Mouse (Mus musculus) G1E (cell line): ENCODE data around the gene Cyp8b1.

ENCODE experiments used
- CTCF ChIP-seq: IDR thresholded peaks from 2 replicates; pipeline ENCODE4 v1.5.1; 2012; ENCODE audit warnings: low read depth, low read length, inconsistent platforms, mixed read lengths
- GATA1 ChIP-seq: IDR thresholded peaks from 2 replicates; pipeline ENCODE4 v1.6.1; 2012; ENCODE audit warnings: borderline replicate concordance, low read length, inconsistent platforms, mixed read lengths
- GATA2 ChIP-seq: IDR thresholded peaks from 2 replicates; pipeline ENCODE4 v1.6.1; 2012; ENCODE audit warnings: low read depth, low read length, inconsistent platforms, borderline replicate concordance
- POLR2AphosphoS5 ChIP-seq: IDR thresholded peaks from 2 replicates; pipeline ENCODE4 v1.6.1; 2012; ENCODE audit warnings: low read depth, low read length, inconsistent platforms; ENCODE audit not compliant: insufficient replicate concordance
- TAL1 ChIP-seq: conservative IDR thresholded peaks from 2 replicates; pipeline ENCODE4 v1.6.1; 2012; ENCODE audit warnings: low read depth, low read length, inconsistent platforms, mixed read lengths

DNA sequence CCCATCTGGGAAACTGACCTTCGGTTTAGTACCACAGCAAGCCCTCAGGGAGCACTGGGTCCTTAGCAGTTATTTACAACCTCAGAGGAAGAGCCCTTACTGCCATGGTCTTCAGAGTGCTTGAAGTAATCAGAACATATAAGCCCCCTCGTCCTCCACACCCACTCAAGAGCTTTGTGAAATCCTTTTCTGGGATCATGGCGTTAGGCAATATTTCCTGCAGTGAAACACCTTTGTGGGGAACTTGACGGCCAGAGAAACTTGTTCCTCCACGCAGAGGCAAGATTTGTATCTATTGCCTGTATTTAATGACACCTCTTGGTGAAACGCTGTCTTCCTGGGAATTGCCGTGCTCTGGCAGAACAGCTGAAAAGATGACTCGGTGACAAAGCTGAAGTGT, 9.9 kb upstream of the Cyp8b1 start:
- TF ChIP-seq TAL1 (no peak), CTCF (no peak), GATA1 (no peak), GATA2 (no peak), POLR2AphosphoS5 (no peak)
